Mouse (Mus musculus) olfactory bulb, adult 2 months (tissue): ENCODE results near the gene Efcab11.

Source experiments
- CTCF ChIP-seq: fragments of 200-500 bp; IDR thresholded peaks from 2 replicates; pipeline ENCODE4 v1.5.1; 2012; ENCODE audit warnings: low read depth, mild to moderate bottlenecking, low read length, moderate library complexity; ENCODE audit not compliant: insufficient read depth
- POLR2A ChIP-seq: fragments of 200-500 bp; IDR thresholded peaks from 2 replicates; pipeline ENCODE4 v1.6.1; 2012; ENCODE audit warnings: mild to moderate bottlenecking, low read depth, low read length, moderate library complexity; ENCODE audit not compliant: insufficient read depth

DNA sequence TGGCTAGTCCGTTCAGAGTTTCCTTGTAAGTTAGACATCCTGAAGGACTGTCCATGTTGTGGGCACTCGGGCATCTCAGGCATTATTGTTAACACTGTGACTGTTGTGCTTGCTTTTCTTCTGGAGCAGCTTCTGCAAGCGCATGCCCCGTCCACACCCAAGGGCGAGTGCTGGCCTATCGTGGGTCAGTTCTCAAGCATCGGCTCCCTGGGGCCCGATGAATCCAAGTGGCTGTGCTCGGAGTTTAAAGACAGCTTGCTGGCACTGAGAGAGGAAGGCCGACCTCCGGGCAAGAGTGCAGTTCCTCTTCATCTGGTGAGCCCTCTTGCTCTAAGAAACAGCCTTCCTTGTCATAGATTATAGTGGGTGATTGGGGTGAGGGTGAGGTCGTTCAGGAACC, 27.2 kb upstream of the Efcab11 start:
- TF ChIP-seq POLR2A, result no peak
- no peak for TF ChIP-seq CTCF
